Mouse (Mus musculus) ES-Bruce4 (cell line): ENCODE data around the gene Sestd1.

Source experiments
- CTCF ChIP-seq: IDR thresholded peaks from one replicate; pipeline ENCODE4 v1.8.1; 2011; ENCODE audit warnings: low read depth, low read length
- EP300 ChIP-seq: IDR thresholded peaks from 2 replicates; pipeline ENCODE4 v1.6.1; 2011; ENCODE audit warnings: low read depth, low read length; ENCODE audit not compliant: insufficient read depth

DNA sequence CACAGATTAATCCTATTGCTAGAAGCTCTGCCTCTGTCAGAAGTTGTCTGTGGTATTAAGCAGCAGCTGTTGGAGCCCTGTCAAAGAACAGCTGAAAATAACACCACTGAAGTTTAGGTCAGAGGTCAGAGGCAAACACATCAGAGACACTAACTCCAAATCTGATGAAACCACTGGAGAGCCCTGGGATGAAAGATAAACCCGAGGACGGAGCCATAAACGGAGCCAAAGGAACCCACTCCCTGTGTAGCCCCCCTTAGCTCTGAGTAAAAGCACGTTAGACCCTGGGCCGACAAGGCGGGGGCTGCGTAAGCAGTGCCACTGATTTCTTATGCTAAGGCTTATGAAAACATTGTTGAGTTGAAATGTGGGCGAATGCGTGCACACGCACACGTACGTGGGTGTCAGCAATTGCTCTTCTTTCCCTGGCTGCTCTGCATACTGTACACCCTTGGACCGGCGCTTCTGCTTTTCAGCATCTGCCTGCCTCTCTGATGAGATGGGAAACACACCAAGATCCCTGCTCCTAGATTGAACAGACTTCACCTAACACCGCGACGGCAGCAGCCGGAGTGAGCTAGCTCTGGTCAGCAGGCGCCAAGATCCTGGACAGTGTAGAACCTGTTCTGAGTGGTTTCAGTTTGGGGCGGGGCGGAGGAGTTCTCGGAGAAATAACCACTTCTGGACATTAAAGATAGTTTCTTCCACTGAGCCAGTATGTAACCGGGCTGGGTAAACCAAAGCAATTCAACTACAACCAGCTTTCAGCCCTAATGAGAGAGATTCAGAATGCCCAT lies 108.8 kb downstream of the Sestd1 start:
- TF ChIP-seq CTCF (no peak), EP300 (no peak)
